Comparison of ENCODE assay signal across 10 mouse cellular contexts in the genomic region with DNA sequence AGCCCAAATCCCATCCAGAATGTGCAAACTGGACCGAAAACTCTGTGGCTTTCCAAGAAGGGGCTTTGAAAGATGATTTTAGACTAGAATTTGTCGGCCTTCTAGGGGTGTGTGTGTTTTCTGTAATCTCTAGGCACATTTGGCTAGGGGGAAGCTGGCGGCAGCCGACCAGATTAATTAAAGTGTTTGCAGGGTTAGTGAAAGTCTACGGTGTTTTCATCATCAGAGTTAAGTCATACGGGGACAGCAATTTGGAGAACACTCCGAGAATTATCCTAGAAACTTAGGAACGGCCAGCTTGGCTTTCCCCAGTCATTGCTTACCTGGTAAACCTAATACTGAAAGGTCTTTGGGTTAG.
A peak's percentile ranks its signal among the peaks of the same experiment; 100 is the strongest.
DNase-seq lines count a peak whose midpoint lies in the region; ATAC-seq and TF ChIP-seq lines count a peak whose summit lies in the region.
"Had no signal": no experiment of that assay in that cellular context is flagged by ENCODE, and none has a peak within 500 bp of the region (broad histone marks: within the 10 kb centered on the region; RNA-seq: fewer than 3 reads in every experiment).

No protein-coding gene starts in this region.

- peaks cover 10% of the 10 kb centered on the region for H3K4me1 ChIP-seq in hindbrain, embryonic 13.5 days (replicated peaks)
- H3K4me1 ChIP-seq in hindbrain, embryonic 12.5 days = peaks cover 10% of the 10 kb centered on the region
- no peaks in the 10 kb centered on the region for H3K4me1 ChIP-seq in intestine, postnatal 0 days (replicated peaks; ENCODE audit: control insufficient read depth, insufficient read depth, low read length)
- no peaks in the 10 kb centered on the region for H3K4me1 ChIP-seq in stomach, postnatal 0 days (replicated peaks; ENCODE audit: control insufficient read depth, insufficient read depth)

- H3K36me3 ChIP-seq in hindbrain, embryonic 13.5 days = no peaks in the 10 kb centered on the region
- H3K36me3 ChIP-seq in hindbrain, embryonic 12.5 days = no peaks in the 10 kb centered on the region
- no peaks in the 10 kb centered on the region for H3K36me3 ChIP-seq in intestine, postnatal 0 days (ENCODE audit: control insufficient read depth, insufficient read depth)
- H3K36me3 ChIP-seq in stomach, postnatal 0 days (ENCODE audit: control insufficient read depth, insufficient read depth, low read length) = no peaks in the 10 kb centered on the region

- H3K4me3 ChIP-seq in hindbrain, embryonic 13.5 days = no peak overlapping the region
- H3K4me3 ChIP-seq in hindbrain, embryonic 12.5 days = no peak overlapping the region
- H3K4me3 ChIP-seq in intestine, postnatal 0 days (ENCODE audit: low read depth, low read length) = no peak overlapping the region
- H3K4me3 ChIP-seq in stomach, postnatal 0 days (ENCODE audit: low read depth, low read length) = no peak overlapping the region
- H3K4me3 ChIP-seq: myocyte had no signal

- no peaks in the 10 kb centered on the region for H3K27me3 ChIP-seq in hindbrain, embryonic 13.5 days
- no peaks in the 10 kb centered on the region for H3K27me3 ChIP-seq in hindbrain, embryonic 12.5 days
- no peaks in the 10 kb centered on the region for H3K27me3 ChIP-seq in intestine, postnatal 0 days (replicated peaks; ENCODE audit: control insufficient read depth, insufficient read depth, low read length)
- H3K27me3 ChIP-seq in stomach, postnatal 0 days (ENCODE audit: control insufficient read depth, insufficient read depth, low read length) = no peaks in the 10 kb centered on the region

- TF ChIP-seq CTCF in intestine, postnatal 0 days (IDR thresholded peaks at IDR 0.05; ENCODE audit: low read depth) = no peak
- TF ChIP-seq CTCF in stomach, postnatal 0 days (IDR thresholded peaks at IDR 0.05; ENCODE audit: low read depth) = no peak

- H3K9ac ChIP-seq in hindbrain, embryonic 13.5 days = 0 out of 2 replicates have a peak overlapping the region, but pooled peaks have one; percentile 19
- H3K9ac ChIP-seq in hindbrain, embryonic 12.5 days = no peak overlapping the region
- no peak overlapping the region for H3K9ac ChIP-seq in intestine, postnatal 0 days (ENCODE audit: low read depth, low read length)
- H3K9ac ChIP-seq in stomach, postnatal 0 days (ENCODE audit: low read length) = no peak overlapping the region

- H3K27ac ChIP-seq in hindbrain, embryonic 13.5 days = peak overlapping the region; percentile 50
- no peak overlapping the region for H3K27ac ChIP-seq in hindbrain, embryonic 12.5 days
- peak overlapping the region; percentile 30; the same call in 1 of the 2 replicates for H3K27ac ChIP-seq in intestine, postnatal 0 days (ENCODE audit: low read depth, low read length)
- peak overlapping the region; percentile 81 for H3K27ac ChIP-seq in stomach, postnatal 0 days (replicated peaks)

- no peak for ATAC-seq in hindbrain, embryonic 13.5 days (ENCODE audit: low FRiP score)
- ATAC-seq in hindbrain, embryonic 12.5 days (ENCODE audit: low FRiP score) = no peak
- ATAC-seq in intestine, postnatal 0 days = no peak
- no peak for ATAC-seq in stomach, postnatal 0 days (ENCODE audit: low FRiP score, low TSS enrichment)

- H3K4me2 ChIP-seq in hindbrain, embryonic 13.5 days = peak overlapping the region; percentile 31
- H3K4me2 ChIP-seq in hindbrain, embryonic 12.5 days (replicated peaks) = no peak overlapping the region
- no peak overlapping the region for H3K4me2 ChIP-seq in intestine, postnatal 0 days (replicated peaks; ENCODE audit: low read depth)
- no peak overlapping the region for H3K4me2 ChIP-seq in stomach, postnatal 0 days (replicated peaks; ENCODE audit: low read depth)

- DNase-seq in urinary bladder, postnatal 14 days (ENCODE audit: low spot score) = peak; percentile 15
- no peak for DNase-seq in urinary bladder, adult 18-20 months (ENCODE audit: low spot score in 2 of 2)
- no peak for DNase-seq in stomach, postnatal 0 days (ENCODE audit: low spot score)
- no peak for DNase-seq in adrenal gland, postnatal 14 days
- no peak for DNase-seq in layer of hippocampus, adult 9-11 months
- DNase-seq: cerebellum, adult 9-11 months had no signal

- H3K9me3 ChIP-seq in hindbrain, embryonic 13.5 days = no peaks in the 10 kb centered on the region
- H3K9me3 ChIP-seq in hindbrain, embryonic 12.5 days (replicated peaks) = no peaks in the 10 kb centered on the region
- no peaks in the 10 kb centered on the region for H3K9me3 ChIP-seq in intestine, postnatal 0 days (ENCODE audit: control insufficient read depth)
- H3K9me3 ChIP-seq in stomach, postnatal 0 days (ENCODE audit: control insufficient read depth, low read length) = no peaks in the 10 kb centered on the region

- no peak for TF ChIP-seq EP300 in stomach, postnatal 0 days (optimal IDR thresholded peaks at IDR 0.05)

- WGBS in hindbrain, embryonic 13.5 days = 77% methylated on average over 8 of the region's 8 CpGs
- WGBS in hindbrain, embryonic 12.5 days = 77% methylated on average over 8 of the region's 8 CpGs
- 59% methylated on average over 8 of the region's 8 CpGs for WGBS in intestine, postnatal 0 days
- 55% methylated on average over 8 of the region's 8 CpGs for WGBS in stomach, postnatal 0 days
